Mouse (Mus musculus) embryonic fibroblast, embryonic 13.5 days (primary cell): ENCODE data around the gene Trappc10.

Source experiments
- CTCF ChIP-seq: IDR thresholded peaks from 2 replicates; pipeline ENCODE4 v1.5.1; 2011; ENCODE audit warnings: mild to moderate bottlenecking, control low read depth, low read length, moderate library complexity, borderline replicate concordance; ENCODE audit not compliant: insufficient read depth
- POLR2A ChIP-seq: IDR thresholded peaks from 2 replicates; pipeline ENCODE4 v1.6.1; 2011; ENCODE audit warnings: low read depth, mild to moderate bottlenecking, control low read depth, low read length, moderate library complexity

GRCm38 (mm10) chr10:78290730-78291535 is 46.5 kb upstream of the Trappc10 start:
- TF ChIP-seq POLR2A (no peak), CTCF (no peak)
